Comparison of ENCODE assay signal across 9 mouse cellular contexts in the genomic region with DNA sequence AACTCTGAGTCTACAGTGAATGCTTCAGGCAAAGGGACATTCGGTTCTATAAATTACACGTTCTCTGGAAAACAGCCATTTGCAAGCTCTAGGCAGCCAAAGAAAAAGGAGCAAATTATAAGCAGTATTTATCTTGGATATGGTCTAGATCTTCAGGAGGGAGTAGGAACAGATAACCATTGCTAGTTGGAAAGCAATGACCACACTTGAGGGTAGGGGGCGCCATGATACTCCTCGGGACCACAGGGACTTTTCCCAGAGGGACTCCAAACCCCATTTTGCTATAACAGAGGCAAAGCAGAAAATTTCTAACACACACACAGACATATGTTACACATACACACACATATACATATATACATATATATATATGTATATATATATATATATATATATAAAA. TPM values are rescaled to one million over a fixed set of nuclear protein-coding genes. Genes with fewer than 3 reads are reported as not detected.
DNase-seq lines count a peak whose midpoint lies in the region; ATAC-seq and TF ChIP-seq lines count a peak whose summit lies in the region.
"Had no signal": no experiment of that assay in that cellular context is flagged by ENCODE, and none has a peak within 500 bp of the region (broad histone marks: within the 10 kb centered on the region; RNA-seq: fewer than 3 reads in every experiment).

No protein-coding gene starts in this region.

- no peak for TF ChIP-seq POLR2A in thymus, adult 2 months (IDR thresholded peaks at IDR 0.05; ENCODE audit: control insufficient read depth, extremely low read depth, insufficient read depth, low read length, poor library complexity)

- H3K4me2 ChIP-seq in heart, embryonic 14.5 days (ENCODE audit: low read length), result peak overlapping the region; percentile 48
- peak overlapping the region; percentile 7; the same call in 1 of the 2 replicates for H3K4me2 ChIP-seq in hindbrain, embryonic 15.5 days
- H3K4me2 ChIP-seq: limb, embryonic 12.5 days had no signal

- H3K9me3 ChIP-seq in heart, embryonic 14.5 days (ENCODE audit: control insufficient read depth, low read length), result no peaks in the 10 kb centered on the region
- H3K9me3 ChIP-seq in hindbrain, embryonic 15.5 days, result no peaks in the 10 kb centered on the region
- H3K9me3 ChIP-seq: limb, embryonic 12.5 days had no signal

- no peak for DNase-seq in heart, postnatal 25 days (ENCODE audit: low spot score)
- DNase-seq in thymus, adult 2 months, result peak; percentile 40
- DNase-seq in thymus, postnatal 25 days, result no peak
- DNase-seq in lung, postnatal 36 days, result peak; percentile 38
- DNase-seq in natural killer cell, adult 2 months (ENCODE audit: low spot score in 2 of 2), result no peak

- WGBS in heart, embryonic 14.5 days, result 43% methylated on average over 4 of the region's 4 CpGs
- WGBS in thymus, adult 2 months, result 51% methylated on average over 4 of the region's 4 CpGs
- WGBS in hindbrain, embryonic 15.5 days, result 30% methylated on average over 4 of the region's 4 CpGs

- no peak for ATAC-seq in heart, embryonic 14.5 days (ENCODE audit: insufficient number of reproducible peaks, insufficient read depth, low FRiP score, low read depth)
- no peak for ATAC-seq in hindbrain, embryonic 15.5 days (ENCODE audit: low FRiP score, low read depth)
- no peak for ATAC-seq in cerebellum, adult (ENCODE audit: insufficient number of reproducible peaks, low FRiP score, low TSS enrichment)

- H3K9ac ChIP-seq in heart, embryonic 14.5 days (ENCODE audit: low read length), result no peak overlapping the region
- no peak overlapping the region for H3K9ac ChIP-seq in hindbrain, embryonic 15.5 days
- H3K9ac ChIP-seq: limb, embryonic 12.5 days had no signal

- no peak for TF ChIP-seq CTCF in thymus, adult 2 months (IDR thresholded peaks at IDR 0.05; ENCODE audit: borderline replicate concordance, control insufficient read depth, extremely low read depth, insufficient read depth, low read length, poor library complexity)

- H3K27me3 ChIP-seq in heart, embryonic 14.5 days (ENCODE audit: control insufficient read depth, insufficient read depth, low read length), result 0 out of 2 replicates have a peak, but pooled peaks cover 4% of the 10 kb centered on the region
- no peaks in the 10 kb centered on the region for H3K27me3 ChIP-seq in thymus, adult 2 months (ENCODE audit: control insufficient read depth, insufficient read depth, low read length)
- H3K27me3 ChIP-seq in hindbrain, embryonic 15.5 days, result peaks cover 10% of the 10 kb centered on the region; the same call in 1 of the 2 replicates

- peak overlapping the region in 1 of 2 experiments; percentile 33; a peak in 1 of 4 replicates for H3K27ac ChIP-seq in heart, embryonic 14.5 days (replicated peaks in 1 of 2; ENCODE audit: control insufficient read depth in 1 of 2, insufficient read depth in 1 of 2, low read depth in 2 of 2, low read length in 2 of 2)
- H3K27ac ChIP-seq in thymus, adult 2 months (ENCODE audit: control insufficient read depth, insufficient read depth, low read length), result no peak overlapping the region
- no peak overlapping the region for H3K27ac ChIP-seq in hindbrain, embryonic 15.5 days (replicated peaks)
- H3K27ac ChIP-seq: limb, embryonic 12.5 days had no signal

- peak overlapping the region in 1 of 2 experiments; percentile 15; a peak in 2 of 4 replicates for H3K4me3 ChIP-seq in heart, embryonic 14.5 days (ENCODE audit: control insufficient read depth in 1 of 2, insufficient read depth in 1 of 2, low read depth in 1 of 2, low read length in 2 of 2)
- H3K4me3 ChIP-seq in thymus, adult 2 months (ENCODE audit: control insufficient read depth, insufficient read depth, low read length), result no peak overlapping the region
- no peak overlapping the region for H3K4me3 ChIP-seq in hindbrain, embryonic 15.5 days
- H3K4me3 ChIP-seq: limb, embryonic 12.5 days had no signal

- H3K4me1 ChIP-seq in heart, embryonic 14.5 days (ENCODE audit: control insufficient read depth in 2 of 2, insufficient read depth in 2 of 2, low read length in 2 of 2), result peaks cover 14 to 42% of the 10 kb centered on the region in 2 experiments
- H3K4me1 ChIP-seq in thymus, adult 2 months (replicated peaks; ENCODE audit: control insufficient read depth, insufficient read depth, low read length), result peaks cover 29% of the 10 kb centered on the region
- H3K4me1 ChIP-seq in hindbrain, embryonic 15.5 days (replicated peaks), result peaks cover 28% of the 10 kb centered on the region

- intact Hi-C loops in heart, postnatal 25 days (cut with DNase I), result loop anchor here (5.0 to 10.0 kb wide), 2 partner anchors 202 to 345 kb away; no protein-coding TSS in a partner anchor

- no peaks in the 10 kb centered on the region for H3K36me3 ChIP-seq in heart, embryonic 14.5 days (ENCODE audit: control insufficient read depth, insufficient read depth, low read length)
- no peaks in the 10 kb centered on the region for H3K36me3 ChIP-seq in thymus, adult 2 months (ENCODE audit: control insufficient read depth, insufficient read depth, low read length)
- H3K36me3 ChIP-seq in hindbrain, embryonic 15.5 days, result no peaks in the 10 kb centered on the region
- H3K36me3 ChIP-seq: limb, embryonic 12.5 days had no signal

RNA-seq across cellular contexts. Expression of a gene that starts 3.5 kb away (rescaled TPM):
- polyA plus RNA-seq in heart, embryonic 14.5 days (2014; fragmentation: Nextera tagmentation; extraction: Ambion mirVana), result 13.8 and 14.9 TPM in 2 replicates
- 10 to 100 TPM; 96.7 to 97.4 TPM for total RNA-seq in heart, postnatal 25 days (2021)
- 22.2 and 26.1 TPM in 2 replicates for polyA plus RNA-seq in thymus, adult 2 months (2012; rRNA removed)
- polyA plus RNA-seq in hindbrain, embryonic 15.5 days (2015; fragmentation: Nextera tagmentation; extraction: Ambion mirVana), result 7.4 TPM in 2 replicates

Comparison
In these comparisons a context has a peak if more than half of its experiments do, and no peak if none do; other contexts are left out.
1. DNase-seq: peak in thymus, adult 2 months (single experiment) and lung, postnatal 36 days (single experiment); none in heart, postnatal 25 days (single experiment), thymus, postnatal 25 days (single experiment) and natural killer cell, adult 2 months (0 of 2).